Mouse (Mus musculus): Measurements from ENCODE around the gene Olfr177. TPM values are rescaled to one million over a fixed set of nuclear protein-coding genes. Genes with fewer than 3 reads are reported as not detected.

The Olfr177 gene
- polyA plus RNA-seq (2011; ENCODE audit: insufficient read depth, insufficient read length, low replicate concordance, missing spikeins), result not detected in 2 replicates

DNA sequence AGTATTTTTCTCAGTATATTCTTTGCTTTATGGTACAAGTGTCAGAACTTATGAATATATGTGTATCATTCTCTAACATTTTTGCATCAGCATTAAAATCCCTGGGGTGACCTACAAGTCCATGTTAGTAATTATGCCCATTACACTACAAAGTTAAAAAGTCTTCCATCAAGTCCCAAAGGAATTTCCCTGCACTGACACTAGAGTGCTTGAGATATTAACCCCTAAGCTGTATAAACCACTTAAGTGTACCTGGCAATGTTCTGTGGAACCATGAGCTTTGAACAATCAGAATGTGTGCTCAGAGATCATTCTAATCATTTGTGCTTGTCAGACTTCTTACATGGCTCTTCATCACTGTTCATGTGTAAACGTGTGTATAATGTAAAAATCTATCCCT is at the start of gene Olfr177:
TSS of gene Olfr177 (minus strand) at position 101 of the 400 bp plus-strand sequence.
- WGBS, result 50% methylated on average over 1 of the region's 1 CpGs
- TF ChIP-seq CTCF (IDR thresholded peaks at IDR 0.05; ENCODE audit: control insufficient read depth, insufficient read depth, low read length) (no peak), POLR2A (IDR thresholded peaks at IDR 0.05; ENCODE audit: borderline replicate concordance, control insufficient read depth, low read depth, low read length) (no peak)
- Histone ChIP-seq H3K4me1 (ENCODE audit: control insufficient read depth, insufficient read depth, low read length) (no peaks in the 10 kb centered on the region), H3K4me3 (replicated peaks; ENCODE audit: control insufficient read depth, low read depth, low read length) (no peak within 1 kb of the TSS), H3K27ac (ENCODE audit: control insufficient read depth, insufficient read depth, low read depth, low read length, poor library complexity) (no peak within 1 kb of the TSS)

- H3K4me1 ChIP-seq (ENCODE audit: control insufficient read depth, insufficient read depth, low read length), result no peaks in the 10 kb centered on the region
- no peak within 1 kb of the TSS for H3K27ac ChIP-seq (ENCODE audit: control insufficient read depth, insufficient read depth, low read depth, low read length, poor library complexity)
- no peak for TF ChIP-seq POLR2A (IDR thresholded peaks at IDR 0.05; ENCODE audit: borderline replicate concordance, control insufficient read depth, low read depth, low read length)
- TF ChIP-seq CTCF (IDR thresholded peaks at IDR 0.05; ENCODE audit: control insufficient read depth, insufficient read depth, low read length), result no peak
- no peak within 1 kb of the TSS for H3K4me3 ChIP-seq (replicated peaks; ENCODE audit: control insufficient read depth, low read depth, low read length)
- WGBS, result 75% methylated on average over 3 of the region's 3 CpGs
Measured at GRCm38 (mm10) chr16:58891963-58892362, 17.4 kb upstream of the Olfr177 start, which contains the start of gene Olfr178. Olfr178 (minus strand) TSS chr16:58892063.

DNA sequence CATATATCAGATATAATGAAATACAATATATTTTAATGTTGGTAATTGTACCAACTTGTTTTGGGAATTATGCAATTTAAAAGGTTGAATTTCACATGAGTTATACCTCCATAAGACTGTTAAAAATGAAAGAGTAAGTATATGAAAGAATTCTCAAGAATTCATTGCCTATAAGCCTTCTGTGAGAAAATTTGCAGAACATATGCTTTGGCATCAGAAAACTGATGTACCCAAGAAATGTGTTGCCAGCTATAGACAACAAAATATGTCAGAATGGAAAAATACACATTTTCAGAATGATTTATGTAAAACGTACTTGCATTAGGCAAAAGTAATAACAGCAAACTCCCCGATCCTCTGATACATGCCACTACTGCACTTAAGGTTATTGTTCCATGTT is 9.8 kb upstream of the Olfr177 start:
- no peak overlapping the region for H3K27ac ChIP-seq (ENCODE audit: control insufficient read depth, insufficient read depth, low read depth, low read length, poor library complexity)
- WGBS, result 93% methylated on average over 2 of the region's 2 CpGs
- no peaks in the 10 kb centered on the region for H3K4me1 ChIP-seq (ENCODE audit: control insufficient read depth, insufficient read depth, low read length)
- no peak for TF ChIP-seq POLR2A (IDR thresholded peaks at IDR 0.05; ENCODE audit: borderline replicate concordance, control insufficient read depth, low read depth, low read length)
- TF ChIP-seq CTCF (IDR thresholded peaks at IDR 0.05; ENCODE audit: control insufficient read depth, insufficient read depth, low read length), result no peak
- H3K4me3 ChIP-seq (replicated peaks; ENCODE audit: control insufficient read depth, low read depth, low read length), result no peak overlapping the region

DNA sequence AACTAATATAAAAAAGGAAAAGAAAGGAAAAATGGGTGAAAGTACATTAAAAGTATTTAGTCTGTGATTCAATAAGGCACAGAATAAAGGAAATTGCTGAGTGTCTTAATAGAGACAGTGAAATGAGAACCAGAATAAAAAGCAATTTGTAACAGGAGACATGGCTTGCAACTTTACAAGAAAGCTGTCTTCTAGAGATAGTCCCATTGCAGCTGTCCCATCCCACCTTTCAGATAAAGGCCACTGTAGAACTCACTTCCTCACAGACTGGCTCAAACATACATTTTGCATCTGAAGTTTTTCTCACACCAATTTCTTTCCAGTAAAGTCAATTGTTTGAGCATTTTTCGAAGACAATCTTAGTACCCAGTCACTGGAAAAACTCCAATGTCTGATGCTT is 13.1 kb downstream of the Olfr177 start:
- Histone ChIP-seq H3K4me1 (ENCODE audit: control insufficient read depth, insufficient read depth, low read length) (no peaks in the 10 kb centered on the region), H3K27ac (ENCODE audit: control insufficient read depth, insufficient read depth, low read depth, low read length, poor library complexity) (no peak overlapping the region), H3K4me3 (replicated peaks; ENCODE audit: control insufficient read depth, low read depth, low read length) (no peak overlapping the region)
- WGBS, result 60% methylated on average over 1 of the region's 1 CpGs
- TF ChIP-seq CTCF (IDR thresholded peaks at IDR 0.05; ENCODE audit: control insufficient read depth, insufficient read depth, low read length) (no peak), POLR2A (IDR thresholded peaks at IDR 0.05; ENCODE audit: borderline replicate concordance, control insufficient read depth, low read depth, low read length) (no peak)

DNA sequence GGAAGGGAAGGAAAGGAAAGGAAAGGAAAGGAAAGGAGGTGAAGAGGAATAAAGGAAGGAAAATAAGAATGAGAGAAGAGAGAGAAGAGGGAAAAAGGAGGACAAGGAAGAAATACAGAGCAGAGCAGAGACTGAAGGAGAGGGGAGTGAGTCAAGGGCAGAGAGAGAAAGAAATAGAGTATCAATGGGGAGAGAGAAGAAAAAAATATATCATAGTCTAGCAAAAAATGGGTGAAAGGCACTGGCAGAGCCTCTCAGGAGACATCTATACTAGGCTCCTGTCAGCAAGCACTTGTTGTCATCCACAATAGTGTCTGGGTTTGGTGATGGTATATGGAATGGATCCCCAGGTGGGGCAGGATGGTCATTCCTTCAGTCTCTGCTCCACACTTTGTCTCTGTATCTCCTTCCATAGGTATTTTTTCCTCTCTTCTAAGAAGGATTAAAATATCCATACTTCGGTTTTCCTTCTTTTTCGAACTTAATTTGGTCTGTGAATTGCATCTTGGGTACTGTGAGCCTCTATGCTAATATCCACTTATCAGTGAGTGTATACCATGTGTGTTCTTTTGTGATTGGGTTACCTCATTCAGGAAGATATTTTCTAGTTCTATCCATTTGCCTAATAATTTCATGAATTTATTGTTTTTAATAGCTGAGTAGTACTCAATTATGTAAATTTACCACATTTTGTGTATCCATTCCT is 14.4 kb downstream of the Olfr177 start:
- no peak overlapping the region for H3K27ac ChIP-seq (ENCODE audit: control insufficient read depth, insufficient read depth, low read depth, low read length, poor library complexity)
- H3K4me1 ChIP-seq (ENCODE audit: control insufficient read depth, insufficient read depth, low read length), result no peaks in the 10 kb centered on the region
- H3K4me3 ChIP-seq (replicated peaks; ENCODE audit: control insufficient read depth, low read depth, low read length), result no peak overlapping the region
- 67% methylated on average over 2 of the region's 2 CpGs for WGBS
- TF ChIP-seq CTCF (IDR thresholded peaks at IDR 0.05; ENCODE audit: control insufficient read depth, insufficient read depth, low read length) (no peak), POLR2A (IDR thresholded peaks at IDR 0.05; ENCODE audit: borderline replicate concordance, control insufficient read depth, low read depth, low read length) (no peak)

DNA sequence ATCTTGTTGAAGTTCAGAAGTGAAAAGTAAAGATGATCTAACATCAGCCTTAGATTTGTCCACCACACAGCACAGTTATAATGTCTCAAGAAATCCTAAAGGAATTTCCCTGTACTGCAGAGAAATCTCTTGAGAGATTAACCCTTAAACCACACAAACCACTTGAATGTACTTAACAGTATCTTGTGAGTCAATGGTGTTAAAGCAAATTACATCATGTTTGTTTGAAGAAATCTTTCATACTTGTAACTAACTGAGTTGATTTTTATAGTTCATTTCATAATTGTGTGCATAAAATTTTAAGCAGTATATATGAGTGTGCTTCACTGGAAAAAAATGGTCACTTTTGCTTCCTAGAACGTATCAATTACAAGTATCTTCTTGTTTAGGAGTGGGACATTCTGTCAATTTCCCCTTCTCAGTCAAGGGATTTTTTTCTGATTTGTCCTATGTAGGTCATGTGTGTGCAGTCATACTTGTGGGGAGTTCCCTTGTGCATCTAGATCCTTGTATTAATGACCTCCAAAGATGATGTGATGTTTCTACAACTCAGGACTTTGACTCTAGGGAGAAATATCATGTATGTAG is 47.7 kb downstream of the Olfr177 start, which contains the start of gene Olfr175-ps1:
TSS of gene Olfr175-ps1 (minus strand) at position 51 of the 588 bp plus-strand sequence.
- no peaks in the 10 kb centered on the region for H3K4me1 ChIP-seq (ENCODE audit: control insufficient read depth, insufficient read depth, low read length)
- no peak within 1 kb of the TSS for H3K4me3 ChIP-seq (replicated peaks; ENCODE audit: control insufficient read depth, low read depth, low read length)
- 80% methylated on average over 1 of the region's 1 CpGs for WGBS
- no peak within 1 kb of the TSS for H3K27ac ChIP-seq (ENCODE audit: control insufficient read depth, insufficient read depth, low read depth, low read length, poor library complexity)
- TF ChIP-seq CTCF (IDR thresholded peaks at IDR 0.05; ENCODE audit: control insufficient read depth, insufficient read depth, low read length), result no peak
- no peak for TF ChIP-seq POLR2A (IDR thresholded peaks at IDR 0.05; ENCODE audit: borderline replicate concordance, control insufficient read depth, low read depth, low read length)

Other genes with a start within 250 kb of the Olfr177 start
- gene E330017A01Rik, start 236.0 kb downstream of the Olfr177 start, polyA plus RNA-seq (2011; ENCODE audit: insufficient read depth, insufficient read length, low replicate concordance, missing spikeins), result not detected in 2 replicates
- 68.6 and 121 TPM in 2 replicates for gene Cpox, start 204.5 kb downstream of the Olfr177 start, polyA plus RNA-seq (2011; ENCODE audit: insufficient read depth, insufficient read length, low replicate concordance, missing spikeins)
- 0.79 TPM in 1 of 2 replicates, not detected in the other for gene Gpr15, start 155.7 kb downstream of the Olfr177 start, polyA plus RNA-seq (2011; ENCODE audit: insufficient read depth, insufficient read length, low replicate concordance, missing spikeins)
- gene Cldnd1, start 146.9 kb downstream of the Olfr177 start, polyA plus RNA-seq (2011; ENCODE audit: insufficient read depth, insufficient read length, low replicate concordance, missing spikeins), result 5.3 and 5.4 TPM in 2 replicates
- not detected in 2 replicates for gene Olfr172, start 111.6 kb downstream of the Olfr177 start, polyA plus RNA-seq (2011; ENCODE audit: insufficient read depth, insufficient read length, low replicate concordance, missing spikeins)
- gene Olfr173, start 74.5 kb downstream of the Olfr177 start, polyA plus RNA-seq (2011; ENCODE audit: insufficient read depth, insufficient read length, low replicate concordance, missing spikeins), result not detected in 2 replicates
- not detected in 2 replicates for gene Olfr175-ps1, start 48.0 kb downstream of the Olfr177 start, polyA plus RNA-seq (2011; ENCODE audit: insufficient read depth, insufficient read length, low replicate concordance, missing spikeins)
- gene Olfr178, start 17.3 kb upstream of the Olfr177 start, polyA plus RNA-seq (2011; ENCODE audit: insufficient read depth, insufficient read length, low replicate concordance, missing spikeins), result not detected in 2 replicates
- gene Olfr181, start 54.0 kb upstream of the Olfr177 start, polyA plus RNA-seq (2011; ENCODE audit: insufficient read depth, insufficient read length, low replicate concordance, missing spikeins), result not detected in 2 replicates
- gene Olfr180, start 54.6 kb upstream of the Olfr177 start, polyA plus RNA-seq (2011; ENCODE audit: insufficient read depth, insufficient read length, low replicate concordance, missing spikeins), result not detected in 2 replicates
- gene Olfr183, start 120.6 kb upstream of the Olfr177 start, polyA plus RNA-seq (2011; ENCODE audit: insufficient read depth, insufficient read length, low replicate concordance, missing spikeins), result not detected in 2 replicates
- not detected in 2 replicates for gene Olfr186, start 155.5 kb upstream of the Olfr177 start, polyA plus RNA-seq (2011; ENCODE audit: insufficient read depth, insufficient read length, low replicate concordance, missing spikeins)
- gene Olfr187, start 165.0 kb upstream of the Olfr177 start, polyA plus RNA-seq (2011; ENCODE audit: insufficient read depth, insufficient read length, low replicate concordance, missing spikeins), result not detected in 2 replicates
- gene Olfr190, start 203.2 kb upstream of the Olfr177 start, polyA plus RNA-seq (2011; ENCODE audit: insufficient read depth, insufficient read length, low replicate concordance, missing spikeins), result 0.32 TPM in 1 of 2 replicates, not detected in the other
- gene Olfr191, start 215.1 kb upstream of the Olfr177 start, polyA plus RNA-seq (2011; ENCODE audit: insufficient read depth, insufficient read length, low replicate concordance, missing spikeins), result not detected in 2 replicates
- not detected in 2 replicates for gene Olfr193, start 237.1 kb upstream of the Olfr177 start, polyA plus RNA-seq (2011; ENCODE audit: insufficient read depth, insufficient read length, low replicate concordance, missing spikeins)
- gene Olfr194, start 246.3 kb upstream of the Olfr177 start, polyA plus RNA-seq (2011; ENCODE audit: insufficient read depth, insufficient read length, low replicate concordance, missing spikeins), result not detected in 2 replicates